ENCODE assay signal across 25 mouse cellular contexts in genomic region chr15:78161946-78162345, GRCm38 (mm10). TPM values are rescaled to one million over a fixed set of nuclear protein-coding genes. Genes with fewer than 3 reads are reported as not detected.
DNase-seq lines count a peak whose midpoint lies in the region; ATAC-seq and TF ChIP-seq lines count a peak whose summit lies in the region.
"Had no signal": no experiment of that assay in that cellular context is flagged by ENCODE, and none has a peak within 500 bp of the region (broad histone marks: within the 10 kb centered on the region; RNA-seq: fewer than 3 reads in every experiment).

No protein-coding gene starts in this region.

- H3K9ac ChIP-seq in embryonic facial prominence, embryonic 14.5 days (ENCODE audit: low read depth, low read length) = no peak overlapping the region
- no peak overlapping the region for H3K9ac ChIP-seq in kidney, embryonic 15.5 days
- H3K9ac ChIP-seq: embryonic facial prominence, embryonic 12.5 days; forebrain, embryonic 13.5 days; forebrain, postnatal 0 days; hindbrain, embryonic 14.5 days had no signal

- H3K36me3 ChIP-seq in embryonic facial prominence, embryonic 14.5 days (ENCODE audit: control insufficient read depth, insufficient read depth, low read length) = peaks cover 14% of the 10 kb centered on the region; the same call in 1 of the 2 replicates
- H3K36me3 ChIP-seq in embryonic facial prominence, embryonic 10.5 days (replicated peaks) = peaks cover 75% of the 10 kb centered on the region
- H3K36me3 ChIP-seq in kidney, embryonic 15.5 days = peaks cover 29% of the 10 kb centered on the region

- no peak for ATAC-seq in embryonic facial prominence, embryonic 14.5 days (ENCODE audit: low read depth)
- no peak for ATAC-seq in kidney, embryonic 15.5 days (replicated peaks; ENCODE audit: low FRiP score)
- ATAC-seq: activated CD4-positive, CD25-positive, alpha-beta regulatory T cell, adult 4 months; forebrain, embryonic 13.5 days; forebrain, postnatal 0 days; hindbrain, postnatal 0 days; inflammation-experienced regulatory T-cells, adult 6 months had no signal

- 66% methylated on average over 9 of the region's 9 CpGs for WGBS in embryonic facial prominence, embryonic 14.5 days
- 83% methylated on average over 9 of the region's 9 CpGs for WGBS in embryonic facial prominence, embryonic 10.5 days
- WGBS in bone marrow, adult 2 months = 63% methylated on average over 9 of the region's 9 CpGs
- WGBS in kidney, embryonic 15.5 days = 58% methylated on average over 9 of the region's 9 CpGs

- no peak for TF ChIP-seq POLR2A in bone marrow, adult 2 months (IDR thresholded peaks at IDR 0.05; ENCODE audit: borderline replicate concordance, control insufficient read depth, low read depth, low read length)

- no peak overlapping the region for H3K4me3 ChIP-seq in embryonic facial prominence, embryonic 14.5 days (ENCODE audit: low read depth, low read length)
- H3K4me3 ChIP-seq in embryonic facial prominence, embryonic 10.5 days = no peak overlapping the region
- no peak overlapping the region for H3K4me3 ChIP-seq in bone marrow, adult 2 months (replicated peaks; ENCODE audit: control insufficient read depth, low read depth, low read length)
- H3K4me3 ChIP-seq in kidney, embryonic 15.5 days (replicated peaks) = no peak overlapping the region
- H3K4me3 ChIP-seq: embryonic facial prominence, embryonic 12.5 days; erythroblast, embryonic 14.5 days; forebrain, embryonic 13.5 days; gastrocnemius, adult 2 months had no signal

- no peaks in the 10 kb centered on the region for H3K4me1 ChIP-seq in embryonic facial prominence, embryonic 14.5 days (ENCODE audit: control insufficient read depth, insufficient read depth, low read length)
- H3K4me1 ChIP-seq in embryonic facial prominence, embryonic 10.5 days = no peaks in the 10 kb centered on the region
- no peaks in the 10 kb centered on the region for H3K4me1 ChIP-seq in bone marrow, adult 2 months (ENCODE audit: control insufficient read depth, insufficient read depth, low read length)
- H3K4me1 ChIP-seq in kidney, embryonic 15.5 days = no peaks in the 10 kb centered on the region
- H3K4me1 ChIP-seq: embryonic facial prominence, embryonic 12.5 days; forebrain, embryonic 13.5 days had no signal

- H3K4me2 ChIP-seq in embryonic facial prominence, embryonic 14.5 days (ENCODE audit: low read depth, low read length) = no peak overlapping the region
- H3K4me2 ChIP-seq in kidney, embryonic 15.5 days = no peak overlapping the region
- H3K4me2 ChIP-seq: embryonic facial prominence, embryonic 12.5 days; forebrain, embryonic 13.5 days; heart, embryonic 11.5 days; hindbrain, embryonic 14.5 days had no signal

- H3K27ac ChIP-seq in embryonic facial prominence, embryonic 14.5 days (replicated peaks; ENCODE audit: low read depth, low read length) = no peak overlapping the region
- no peak overlapping the region for H3K27ac ChIP-seq in embryonic facial prominence, embryonic 10.5 days (replicated peaks)
- H3K27ac ChIP-seq in bone marrow, adult 2 months (ENCODE audit: control insufficient read depth, insufficient read depth, low read depth, low read length, poor library complexity) = 0 out of 2 replicates have a peak overlapping the region, but pooled peaks have one; percentile 17
- H3K27ac ChIP-seq in kidney, embryonic 15.5 days = no peak overlapping the region
- H3K27ac ChIP-seq: embryonic facial prominence, embryonic 12.5 days; forebrain, embryonic 13.5 days; gastrocnemius, adult 2 months; hindbrain, embryonic 14.5 days; hindbrain, postnatal 0 days had no signal

- H3K27me3 ChIP-seq in embryonic facial prominence, embryonic 14.5 days (replicated peaks; ENCODE audit: control insufficient read depth, insufficient read depth, low read length) = no peaks in the 10 kb centered on the region
- H3K27me3 ChIP-seq in embryonic facial prominence, embryonic 10.5 days (replicated peaks; ENCODE audit: low read depth, poor library complexity, severe bottlenecking) = no peaks in the 10 kb centered on the region
- H3K27me3 ChIP-seq in kidney, embryonic 15.5 days = no peaks in the 10 kb centered on the region
- H3K27me3 ChIP-seq: embryonic facial prominence, embryonic 12.5 days; forebrain, embryonic 13.5 days had no signal

- no peak for TF ChIP-seq CTCF in bone marrow, adult 2 months (IDR thresholded peaks at IDR 0.05; ENCODE audit: control insufficient read depth, insufficient read depth, low read length)

- no peaks in the 10 kb centered on the region for H3K9me3 ChIP-seq in embryonic facial prominence, embryonic 14.5 days (ENCODE audit: control insufficient read depth, low read length)
- H3K9me3 ChIP-seq in embryonic facial prominence, embryonic 10.5 days = no peaks in the 10 kb centered on the region
- no peaks in the 10 kb centered on the region for H3K9me3 ChIP-seq in kidney, embryonic 15.5 days (replicated peaks)
- H3K9me3 ChIP-seq: embryonic facial prominence, embryonic 12.5 days; forebrain, embryonic 13.5 days had no signal

- DNase-seq in embryonic facial prominence, embryonic 14.5 days (ENCODE audit: low spot score) = peak; percentile 27
- DNase-seq in embryonic facial prominence, embryonic 10.5 days (ENCODE audit: low spot score) = no peak
- peak; percentile 49 to 51 for DNase-seq in spleen, adult 18-20 months
- no peak for DNase-seq in spleen, postnatal 10 days (ENCODE audit: low spot score in 2 of 2)
- DNase-seq: adrenal gland, adult 8-10 months; adrenal gland, postnatal 25 days; cerebellum, adult 18-20 months; cerebellum, adult 9-10 months; cerebellum, postnatal 14 days; forebrain, postnatal 0 days; gastrocnemius, adult 2 months; gastrocnemius, postnatal 14 days; heart, adult 11 months had no signal

RNA-seq across cellular contexts. Expression of gene Ift27, which starts 12.0 kb away (rescaled TPM):
- polyA plus RNA-seq in embryonic facial prominence, embryonic 14.5 days (2014; fragmentation: Nextera tagmentation; extraction: Ambion mirVana) = 84.7 and 96.6 TPM in 2 replicates
- 136 and 141 TPM in 2 replicates for polyA plus RNA-seq in embryonic facial prominence, embryonic 10.5 days (2016; fragmentation: Nextera tagmentation; extraction: Ambion mirVana)
- polyA plus RNA-seq in bone marrow, adult 2 months (2011; ENCODE audit: insufficient read depth, insufficient read length, low replicate concordance, missing spikeins) = 14.3 and 15.1 TPM in 2 replicates
- 88.8 and 90.2 TPM in 2 replicates for polyA plus RNA-seq in kidney, embryonic 15.5 days (2015; fragmentation: Nextera tagmentation; extraction: Ambion mirVana)

RNA-seq across cellular contexts. Expression of gene Cacng2, which starts 42.1 kb away (rescaled TPM):
- polyA plus RNA-seq in embryonic facial prominence, embryonic 14.5 days (2014; fragmentation: Nextera tagmentation; extraction: Ambion mirVana) = 0.13 and 0.14 TPM in 2 replicates
- polyA plus RNA-seq in embryonic facial prominence, embryonic 10.5 days (2016; fragmentation: Nextera tagmentation; extraction: Ambion mirVana) = 0.06 and 0.11 TPM in 2 replicates
- polyA plus RNA-seq in bone marrow, adult 2 months (2011; ENCODE audit: insufficient read depth, insufficient read length, low replicate concordance, missing spikeins) = 0.27 TPM in 1 of 2 replicates, not detected in the other
- 0.03 TPM in 1 of 2 replicates, not detected in the other for polyA plus RNA-seq in kidney, embryonic 15.5 days (2015; fragmentation: Nextera tagmentation; extraction: Ambion mirVana)
- polyA plus RNA-seq: erythroblast, embryonic 14.5 days; heart, embryonic 14.5 days; heart, postnatal 0 days; inflammation-experienced regulatory T-cells, adult 6 months had no signal

RNA-seq across cellular contexts. Expression of gene Pvalb, which starts 44.3 kb away (rescaled TPM):
- 2.5 and 3.4 TPM in 2 replicates for polyA plus RNA-seq in embryonic facial prominence, embryonic 14.5 days (2014; fragmentation: Nextera tagmentation; extraction: Ambion mirVana)
- polyA plus RNA-seq in embryonic facial prominence, embryonic 10.5 days (2016; fragmentation: Nextera tagmentation; extraction: Ambion mirVana) = not detected in 2 replicates
- 2.0 and 11.3 TPM in 2 replicates for polyA plus RNA-seq in bone marrow, adult 2 months (2011; ENCODE audit: insufficient read depth, insufficient read length, low replicate concordance, missing spikeins)
- not detected in 2 replicates for polyA plus RNA-seq in kidney, embryonic 15.5 days (2015; fragmentation: Nextera tagmentation; extraction: Ambion mirVana)
- polyA plus RNA-seq: activated CD4-positive, CD25-positive, alpha-beta regulatory T cell, adult 4 months; erythroblast, embryonic 14.5 days; forebrain, embryonic 13.5 days; inflammation-experienced regulatory T-cells, adult 6 months had no signal

Comparison
In these comparisons a context has a peak if more than half of its experiments do, and no peak if none do; other contexts are left out.
1. DNase-seq: peak in embryonic facial prominence, embryonic 14.5 days (single experiment) and spleen, adult 18-20 months (2 of 2); none in embryonic facial prominence, embryonic 10.5 days (single experiment) and spleen, postnatal 10 days (0 of 2).